ENCODE assay signal across 9 mouse cellular contexts in the genomic region with DNA sequence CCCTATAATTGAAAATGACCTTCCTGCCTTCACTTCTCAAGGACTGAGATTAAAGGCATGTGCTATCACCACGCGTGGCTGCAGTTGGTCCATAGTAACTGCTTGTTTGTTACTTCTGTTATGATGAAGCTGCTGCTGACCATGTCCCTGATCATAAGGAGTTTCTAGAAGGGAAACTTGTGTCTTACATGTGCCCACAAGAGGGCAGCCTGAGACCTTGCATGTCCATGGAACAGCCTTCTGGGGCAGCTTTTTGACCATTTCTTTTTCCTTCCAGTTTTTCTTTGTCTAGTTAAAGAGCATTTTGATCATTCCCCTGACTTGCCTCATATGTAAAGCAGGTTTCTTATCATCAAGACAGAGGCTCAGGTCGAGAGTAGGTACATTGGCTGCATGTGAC. TPM values are rescaled to one million over a fixed set of nuclear protein-coding genes. Genes with fewer than 3 reads are reported as not detected.
DNase-seq lines count a peak whose midpoint lies in the region; ATAC-seq lines count a peak whose summit lies in the region.
"Had no signal": no experiment of that assay in that cellular context is flagged by ENCODE, and none has a peak within 500 bp of the region (broad histone marks: within the 10 kb centered on the region; RNA-seq: fewer than 3 reads in every experiment).

No protein-coding gene starts in this region.

- DNase-seq in liver (peak; percentile 36), MEL-GATA-1-ER (ENCODE audit: extremely low read depth, low read depth) (peak; percentile 29)
- no peak for DNase-seq in liver, embryonic 11.5 days (ENCODE audit: low spot score)
- DNase-seq in adrenal gland, postnatal 25 days: peak; percentile 38
- peak; percentile 63 for DNase-seq in embryonic facial prominence, embryonic 14.5 days (ENCODE audit: low spot score)
- peak; percentile 15 for DNase-seq in layer of hippocampus, adult 11-12 months (ENCODE audit: low spot score)
- no peak for DNase-seq in T-cell, adult 2 months (ENCODE audit: low spot score)

- H3K9ac ChIP-seq in liver, embryonic 11.5 days (ENCODE audit: low read depth, low read length): no peak overlapping the region
- no peak overlapping the region for H3K9ac ChIP-seq in embryonic facial prominence, embryonic 14.5 days (ENCODE audit: low read depth, low read length)
- no peak overlapping the region for H3K9ac ChIP-seq in midbrain, embryonic 13.5 days (replicated peaks)
- H3K9ac ChIP-seq: liver, embryonic 15.5 days had no signal

- no peaks in the 10 kb centered on the region for H3K4me1 ChIP-seq in liver, embryonic 11.5 days (replicated peaks; ENCODE audit: control insufficient read depth, insufficient read depth, low read length)
- no peaks in the 10 kb centered on the region for H3K4me1 ChIP-seq in embryonic facial prominence, embryonic 14.5 days (ENCODE audit: control insufficient read depth, insufficient read depth, low read length)
- no peaks in the 10 kb centered on the region for H3K4me1 ChIP-seq in midbrain, embryonic 13.5 days (replicated peaks)
- H3K4me1 ChIP-seq: liver, embryonic 15.5 days had no signal

- no peak overlapping the region for H3K27ac ChIP-seq in liver, embryonic 11.5 days (ENCODE audit: low read depth, low read length)
- H3K27ac ChIP-seq in embryonic facial prominence, embryonic 14.5 days (replicated peaks; ENCODE audit: low read depth, low read length): no peak overlapping the region
- no peak overlapping the region for H3K27ac ChIP-seq in midbrain, embryonic 13.5 days
- H3K27ac ChIP-seq: liver, embryonic 15.5 days had no signal

- no peak overlapping the region for H3K4me2 ChIP-seq in liver, embryonic 11.5 days
- no peak overlapping the region for H3K4me2 ChIP-seq in embryonic facial prominence, embryonic 14.5 days (ENCODE audit: low read depth, low read length)
- no peak overlapping the region for H3K4me2 ChIP-seq in midbrain, embryonic 13.5 days (replicated peaks)
- H3K4me2 ChIP-seq: liver, embryonic 15.5 days had no signal

- H3K27me3 ChIP-seq in liver, embryonic 11.5 days (replicated peaks; ENCODE audit: control insufficient read depth, insufficient read depth, low read length): no peaks in the 10 kb centered on the region
- no peaks in the 10 kb centered on the region for H3K27me3 ChIP-seq in embryonic facial prominence, embryonic 14.5 days (replicated peaks; ENCODE audit: control insufficient read depth, insufficient read depth, low read length)
- no peaks in the 10 kb centered on the region for H3K27me3 ChIP-seq in midbrain, embryonic 13.5 days
- H3K27me3 ChIP-seq: liver, embryonic 15.5 days had no signal

- 28% methylated on average over 3 of the region's 3 CpGs for WGBS in liver, embryonic 11.5 days
- WGBS in embryonic facial prominence, embryonic 14.5 days: 45% methylated on average over 3 of the region's 3 CpGs
- 41% methylated on average over 3 of the region's 3 CpGs for WGBS in midbrain, embryonic 13.5 days

- ATAC-seq in liver, embryonic 11.5 days (replicated peaks; ENCODE audit: low FRiP score): no peak
- no peak for ATAC-seq in embryonic facial prominence, embryonic 14.5 days (ENCODE audit: low read depth)
- 0 out of 2 replicates have a peak, but pooled peaks have one; percentile 34 for ATAC-seq in midbrain, embryonic 13.5 days

- H3K36me3 ChIP-seq in liver, embryonic 11.5 days (ENCODE audit: control insufficient read depth, insufficient read depth, low read length): no peaks in the 10 kb centered on the region
- no peaks in the 10 kb centered on the region for H3K36me3 ChIP-seq in embryonic facial prominence, embryonic 14.5 days (ENCODE audit: control insufficient read depth, insufficient read depth, low read length)
- H3K36me3 ChIP-seq in midbrain, embryonic 13.5 days: no peaks in the 10 kb centered on the region
- H3K36me3 ChIP-seq: liver, embryonic 15.5 days had no signal

- no peak overlapping the region for H3K4me3 ChIP-seq in liver, embryonic 11.5 days (ENCODE audit: low read depth, low read length)
- H3K4me3 ChIP-seq in embryonic facial prominence, embryonic 14.5 days (ENCODE audit: low read depth, low read length): no peak overlapping the region
- H3K4me3 ChIP-seq in midbrain, embryonic 13.5 days (replicated peaks): no peak overlapping the region
- H3K4me3 ChIP-seq: liver, embryonic 15.5 days had no signal

- no peaks in the 10 kb centered on the region for H3K9me3 ChIP-seq in liver, embryonic 11.5 days (ENCODE audit: control insufficient read depth, low read length)
- no peaks in the 10 kb centered on the region for H3K9me3 ChIP-seq in embryonic facial prominence, embryonic 14.5 days (ENCODE audit: control insufficient read depth, low read length)
- H3K9me3 ChIP-seq in midbrain, embryonic 13.5 days: no peaks in the 10 kb centered on the region
- H3K9me3 ChIP-seq: liver, embryonic 15.5 days had no signal

RNA-seq across cellular contexts. Expression of a gene that starts 27.8 kb away (rescaled TPM):
- polyA plus RNA-seq in liver, embryonic 11.5 days (2014; fragmentation: Nextera tagmentation; extraction: Ambion mirVana): 0.29 TPM in 2 replicates
- total RNA-seq in adrenal gland, postnatal 25 days (2021): 1.5 and 2.5 TPM in 2 replicates
- polyA plus RNA-seq in embryonic facial prominence, embryonic 14.5 days (2014; fragmentation: Nextera tagmentation; extraction: Ambion mirVana): 3.2 and 4.5 TPM in 2 replicates
- polyA plus RNA-seq in midbrain, embryonic 13.5 days (2015; fragmentation: Nextera tagmentation; extraction: Ambion mirVana): 23.7 and 26.1 TPM in 2 replicates
- polyA plus RNA-seq: liver, embryonic 15.5 days had no signal

Comparison
In these comparisons a context has a peak if more than half of its experiments do, and no peak if none do; other contexts are left out.
1. DNase-seq: peak in liver (single experiment), MEL-GATA-1-ER (single experiment), adrenal gland, postnatal 25 days (single experiment), embryonic facial prominence, embryonic 14.5 days (single experiment) and layer of hippocampus, adult 11-12 months (single experiment); none in liver, embryonic 11.5 days (single experiment) and T-cell, adult 2 months (single experiment).